Mouse (Mus musculus): ENCODE measurements around the gene Gadd45g.

Gadd45g gene

DNA sequence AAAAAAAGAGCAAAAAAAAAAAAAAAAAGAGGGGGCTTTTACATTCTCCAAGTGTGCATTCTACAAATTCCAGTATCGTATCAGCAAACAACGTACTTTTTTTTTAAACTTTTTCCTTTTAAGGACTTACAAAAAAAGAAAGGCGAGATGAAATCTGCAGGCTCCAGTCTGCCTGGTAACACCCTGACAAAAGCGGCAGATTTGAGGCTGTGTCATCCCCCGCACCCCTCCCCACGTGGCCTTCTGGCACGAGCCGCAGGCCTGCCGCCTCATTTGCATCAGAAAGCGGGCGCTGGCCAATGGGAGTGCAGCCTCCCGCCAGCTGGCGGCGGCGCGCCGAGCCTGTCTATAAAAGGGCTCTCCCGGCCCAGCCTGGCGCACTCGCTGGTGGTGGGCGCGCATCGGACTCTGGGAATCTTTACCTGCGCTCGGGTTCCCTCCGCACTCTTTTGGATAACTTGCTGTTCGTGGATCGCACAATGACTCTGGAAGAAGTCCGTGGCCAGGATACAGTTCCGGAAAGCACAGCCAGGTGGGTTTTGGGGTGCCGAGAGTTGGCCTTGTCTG, at the start of gene Gadd45g:
Gene Gadd45g, plus strand, starts transcription at position 378 of the 567 bp plus-strand sequence.
- peak; percentile 98 for DNase-seq (ENCODE audit: low spot score in 2 of 2)

- no peak for DNase-seq (ENCODE audit: low spot score in 2 of 2)
These were observed 48.4 kb upstream of the Gadd45g start for GRCm38 (mm10) chr13:51797899-51798746.

DNA sequence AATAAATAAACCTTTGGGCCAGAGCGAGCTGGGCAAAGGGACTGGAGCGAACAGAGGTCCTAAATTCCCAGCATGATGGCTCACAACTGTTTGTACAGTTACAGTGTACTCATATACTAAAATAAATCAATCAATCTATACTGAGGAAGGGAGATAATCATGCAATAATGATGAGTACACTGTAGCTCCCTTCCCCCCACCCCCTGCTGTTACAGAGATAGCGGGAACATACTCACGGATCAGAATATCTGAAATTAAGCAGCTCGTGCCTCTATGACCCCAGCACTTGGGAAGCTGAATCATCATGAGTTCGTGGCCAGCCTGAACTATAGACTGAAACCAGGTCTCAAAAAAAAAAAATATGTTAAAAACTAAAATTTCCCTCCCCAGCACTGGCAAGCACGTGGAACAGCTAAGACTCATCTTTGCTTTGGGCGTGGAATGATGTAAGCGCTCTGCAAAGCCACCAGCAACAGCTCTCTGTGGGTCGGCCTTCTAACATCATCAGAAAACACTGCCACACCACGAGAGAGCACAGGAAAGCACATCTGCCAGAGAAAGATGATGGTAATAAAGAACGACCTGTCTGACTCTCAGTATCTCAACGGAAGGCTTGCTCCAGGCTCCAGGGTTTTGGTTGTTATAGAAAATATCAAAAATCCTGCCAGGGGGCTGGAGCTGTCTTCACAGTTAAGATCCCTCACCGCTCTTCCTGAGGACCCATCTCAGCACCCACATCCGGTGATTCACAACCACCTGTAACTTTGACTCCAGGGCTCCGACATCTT, 46.5 kb upstream of the Gadd45g start:
- DNase-seq (ENCODE audit: low spot score in 2 of 2) = no peak

- DNase-seq (ENCODE audit: low spot score in 2 of 2) = peak in 1 of 2 experiments; percentile 66
These were observed 45.6 kb upstream of the Gadd45g start for GRCm38 (mm10) chr13:51800921-51801320.

GRCm38 (mm10) chr13:51805634-51806033, 40.8 kb upstream of the Gadd45g start:
- DNase-seq (ENCODE audit: low spot score in 2 of 2) = peak in 1 of 2 experiments; percentile 59

DNA sequence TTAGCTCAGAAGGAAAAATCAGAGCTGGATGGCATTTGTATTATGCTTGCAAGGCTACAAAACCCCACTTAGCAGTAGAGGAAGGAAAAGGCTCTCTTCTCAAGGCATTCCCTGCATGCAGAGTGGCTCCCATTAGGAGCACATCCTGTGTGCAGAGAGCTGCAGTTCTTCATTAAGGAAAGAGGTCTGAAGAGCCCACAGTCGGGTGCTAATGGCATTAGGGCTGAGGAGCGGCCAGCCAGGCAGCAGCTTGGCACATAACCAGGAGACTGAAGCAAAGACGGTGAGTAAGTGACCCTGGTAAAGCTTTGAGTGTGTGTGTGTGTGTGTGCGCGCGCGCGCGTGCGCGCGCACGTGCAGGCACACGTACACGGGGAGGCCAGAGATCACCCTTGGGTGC, 40.3 kb upstream of the Gadd45g start:
- peak; percentile 51 to 63 for DNase-seq (ENCODE audit: low spot score in 2 of 2)

- peak; percentile 71 to 82 for DNase-seq (ENCODE audit: low spot score in 2 of 2)
These were observed 38.3 kb upstream of the Gadd45g start for GRCm38 (mm10) chr13:51808141-51808540.

GRCm38 (mm10) chr13:51813621-51814615, 32.6 kb upstream of the Gadd45g start:
- no peak for DNase-seq (ENCODE audit: low spot score in 2 of 2)

GRCm38 (mm10) chr13:51814646-51815045, 31.8 kb upstream of the Gadd45g start:
- no peak for DNase-seq (ENCODE audit: low spot score in 2 of 2)

GRCm38 (mm10) chr13:51815865-51816504, 30.5 kb upstream of the Gadd45g start:
- DNase-seq (ENCODE audit: low spot score in 2 of 2) = no peak

GRCm38 (mm10) chr13:51816559-51817041, 29.9 kb upstream of the Gadd45g start:
- peak; percentile 64 to 71 for DNase-seq (ENCODE audit: low spot score in 2 of 2)

GRCm38 (mm10) chr13:51818170-51818943, 28.1 kb upstream of the Gadd45g start:
- no peak for DNase-seq (ENCODE audit: low spot score in 2 of 2)

DNA sequence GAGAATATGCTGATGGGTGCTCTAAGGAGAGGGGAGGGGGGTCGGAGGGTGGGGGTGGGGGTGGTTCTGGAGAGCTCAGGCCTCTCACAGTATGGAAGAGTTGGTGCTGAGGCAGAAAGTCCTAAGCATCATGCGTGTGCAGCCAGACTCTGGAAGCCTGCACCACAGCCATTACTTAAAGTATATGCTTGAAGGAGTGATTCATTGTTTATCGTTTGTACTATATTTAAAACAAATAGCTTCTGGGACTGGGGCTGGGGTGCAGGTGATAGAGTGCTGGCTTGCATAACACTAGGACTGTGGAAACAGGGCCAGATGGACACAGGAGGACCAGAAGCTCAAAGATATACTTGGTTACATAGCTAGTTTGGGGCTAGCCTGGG, 27.5 kb upstream of the Gadd45g start:
- no peak for DNase-seq (ENCODE audit: low spot score in 2 of 2)

- DNase-seq (ENCODE audit: low spot score in 2 of 2) = no peak
These were observed 27.1 kb upstream of the Gadd45g start for GRCm38 (mm10) chr13:51819351-51819750.

GRCm38 (mm10) chr13:51821988-51822387, 24.5 kb upstream of the Gadd45g start:
- DNase-seq (ENCODE audit: low spot score in 2 of 2) = no peak

DNA sequence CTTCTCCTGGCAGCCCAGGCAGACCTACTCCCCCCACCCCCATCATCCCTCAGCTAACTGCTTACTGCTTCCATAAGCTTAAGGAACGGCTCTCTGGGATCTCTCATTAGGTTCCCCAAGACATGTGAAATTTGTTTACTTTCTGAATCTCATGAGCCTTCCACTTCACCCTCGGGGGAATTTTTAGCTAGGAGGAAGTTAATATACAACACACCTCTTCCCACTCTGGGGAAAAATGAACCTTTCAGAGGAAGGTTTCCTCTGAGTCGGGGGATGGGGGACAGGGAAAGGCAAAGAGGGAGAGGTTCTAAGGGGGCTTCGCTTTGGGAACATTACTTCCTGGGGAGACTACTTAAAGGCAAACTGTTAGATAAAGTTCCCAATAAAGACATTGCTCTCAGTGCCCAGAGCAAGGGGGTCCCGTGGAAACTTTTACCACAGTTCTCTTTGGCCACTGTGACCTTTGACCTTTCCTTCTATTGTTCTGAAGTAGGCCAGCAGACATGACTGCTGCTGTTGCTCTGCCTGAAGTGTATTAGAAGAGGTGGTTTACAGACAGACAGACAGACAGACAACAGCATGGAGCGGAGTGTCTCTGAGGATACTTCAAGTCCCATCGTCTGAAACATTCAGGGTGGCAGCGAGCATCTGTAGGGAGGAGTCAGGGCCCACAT, 22.5 kb upstream of the Gadd45g start:
- DNase-seq (ENCODE audit: low spot score in 2 of 2) = no peak

DNA sequence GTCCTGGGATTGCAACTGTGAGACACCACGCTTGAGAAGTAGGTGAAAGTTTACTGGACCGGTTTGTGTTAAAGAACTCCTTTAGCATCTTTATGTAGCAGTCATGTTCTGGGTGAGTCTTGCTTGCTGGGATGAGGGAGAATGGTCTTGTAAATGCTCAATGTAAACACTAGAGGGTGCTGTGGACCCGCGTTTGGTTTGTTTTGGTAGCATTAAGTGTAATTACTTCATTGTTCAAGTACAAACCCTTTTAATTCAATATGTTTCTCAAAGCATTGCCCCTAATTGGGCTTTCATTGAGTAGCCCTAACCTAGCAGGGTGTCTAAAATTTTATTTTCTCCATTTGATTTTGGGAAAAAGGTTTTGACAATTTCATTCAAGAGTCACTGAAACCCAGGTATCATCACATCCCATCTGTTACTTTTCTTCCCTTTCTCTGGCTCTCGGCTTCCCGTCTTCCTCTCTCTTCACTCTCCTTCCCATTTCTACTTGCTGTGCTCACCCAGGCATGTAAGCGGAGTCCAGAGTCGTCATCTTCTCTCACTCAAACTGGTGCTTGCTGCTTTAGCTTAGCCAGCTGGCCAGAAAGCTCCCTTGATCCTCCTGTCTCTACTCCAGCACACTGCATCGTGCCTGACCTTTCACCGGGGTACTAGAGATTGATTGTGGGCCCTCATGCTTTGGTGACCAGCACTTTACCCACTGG, 15.6 kb upstream of the Gadd45g start:
- peak in 1 of 2 experiments; percentile 59 for DNase-seq (ENCODE audit: low spot score in 2 of 2)

- no peak for DNase-seq (ENCODE audit: low spot score in 2 of 2)
These were observed 14.0 kb upstream of the Gadd45g start for GRCm38 (mm10) chr13:51832491-51832890.

- no peak for DNase-seq (ENCODE audit: low spot score in 2 of 2)
These were observed 12.9 kb upstream of the Gadd45g start for GRCm38 (mm10) chr13:51833611-51834010.

Measured in right cerebral cortex, postnatal 10 days (tissue).